Mouse (Mus musculus): ENCODE data around the gene Dnajc11.

Dnajc11 gene

GRCm38 (mm10) chr4:151988342-151989109 lies 55.0 kb downstream of the Dnajc11 start, which contains the start of gene Thap3:
TSS of gene Thap3 (minus strand) at chr4:151988997.
- DNase-seq: peak; percentile 93

DNA sequence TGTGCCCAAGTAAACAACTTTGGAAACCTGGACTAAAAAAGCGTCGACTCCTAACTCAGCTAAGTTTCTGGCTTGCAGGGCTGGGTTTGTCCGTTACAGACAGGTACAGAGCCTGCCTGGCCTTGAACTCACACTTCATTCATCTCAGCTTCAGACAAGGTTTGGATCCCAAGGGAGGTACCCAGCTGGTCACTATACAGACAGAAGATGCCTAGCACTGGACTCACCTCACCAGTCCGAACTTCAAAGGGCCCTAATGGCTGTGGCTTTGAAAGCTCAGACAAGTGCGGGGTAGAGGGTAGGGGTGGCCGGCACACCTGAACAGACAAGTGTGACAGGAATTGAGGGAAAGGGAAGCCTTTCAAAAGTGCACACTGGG lies 55.6 kb downstream of the Dnajc11 start:
- DNase-seq: no peak

DNA sequence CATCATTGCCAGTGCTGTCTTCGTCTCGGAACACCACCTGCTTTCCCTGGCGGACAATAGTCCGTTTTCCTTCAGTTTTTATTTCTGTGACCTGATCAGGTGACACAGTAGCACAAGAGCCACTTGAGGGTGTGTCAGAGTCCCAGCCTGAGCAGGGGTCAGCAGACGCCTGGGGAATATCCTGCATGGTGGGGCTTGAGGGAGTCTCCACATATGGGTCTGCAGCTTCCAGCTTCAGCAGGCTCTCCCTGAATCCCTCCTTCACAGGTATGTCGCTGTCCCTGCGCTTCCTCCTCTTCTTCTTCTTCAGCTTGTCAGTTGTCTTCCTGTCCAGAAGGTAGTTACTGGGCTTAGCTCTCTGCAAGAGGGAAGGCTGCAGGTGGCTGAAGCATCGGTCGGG lies 58.6 kb downstream of the Dnajc11 start:
- no peak for DNase-seq

- DNase-seq: no peak
Observed at GRCm38 (mm10) chr4:151993035-151993434, 59.5 kb downstream of the Dnajc11 start.

GRCm38 (mm10) chr4:151994228-151995171 lies 61.0 kb downstream of the Dnajc11 start:
- peak; percentile 50 for DNase-seq

- no peak for DNase-seq
Observed at GRCm38 (mm10) chr4:151995371-151996172, 62.1 kb downstream of the Dnajc11 start.

DNA sequence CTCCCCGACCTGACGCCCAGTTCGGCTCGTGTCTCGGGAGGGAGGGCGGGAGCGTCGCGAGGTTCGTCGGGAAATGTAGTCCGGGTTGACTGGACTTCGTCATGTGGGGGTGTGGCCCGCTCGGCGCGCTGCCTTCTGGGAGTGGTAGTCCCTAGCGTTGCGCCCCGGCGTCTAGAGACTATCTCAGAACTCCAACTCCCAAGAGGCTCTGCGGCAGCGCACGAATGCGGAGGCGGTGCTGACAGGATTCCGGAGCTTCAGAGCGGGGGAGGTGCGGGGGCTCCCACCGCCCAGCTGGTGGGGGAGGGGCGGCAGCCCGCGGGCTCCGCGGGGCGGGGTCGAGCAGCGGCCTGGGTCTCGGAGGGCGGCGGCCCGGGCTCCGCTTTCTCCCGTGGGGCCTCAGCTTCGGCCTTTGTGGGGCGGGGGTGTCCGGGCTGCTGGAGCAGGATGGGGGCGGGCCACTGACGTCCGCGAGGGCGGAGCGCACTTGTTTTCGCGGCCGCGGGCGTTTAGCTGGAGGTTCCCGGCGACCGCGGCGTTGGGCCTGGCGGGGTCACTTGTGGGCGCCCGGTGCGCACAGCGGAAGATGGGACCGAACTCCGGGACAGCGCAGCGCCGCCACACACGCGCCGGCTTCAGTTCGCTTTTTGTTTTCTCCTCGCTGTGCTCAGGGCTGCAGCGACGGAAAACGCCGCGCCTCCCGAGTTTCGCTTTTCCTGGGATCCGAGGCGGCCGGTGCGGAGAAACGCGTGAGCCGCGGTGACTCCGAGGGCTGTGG lies 62.9 kb downstream of the Dnajc11 start, which contains the start of gene Phf13:
Gene Phf13, minus strand, starts transcription at position 86 of the 778 bp plus-strand sequence.
- DNase-seq: peak; percentile 99

DNA sequence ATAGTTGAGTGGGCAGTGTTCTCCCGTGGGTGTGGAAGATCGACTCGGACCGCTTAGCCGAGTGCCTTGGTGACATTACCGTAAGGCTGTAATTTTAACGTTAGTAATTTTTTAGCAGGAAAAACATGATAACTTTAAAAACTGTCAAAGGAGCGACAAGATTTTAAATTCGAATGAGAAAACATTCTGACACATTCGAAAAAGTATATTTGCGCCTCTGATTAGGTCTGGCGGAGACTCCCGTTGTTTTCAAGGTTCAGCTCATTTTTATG lies 63.4 kb downstream of the Dnajc11 start:
- DNase-seq: no peak

DNA sequence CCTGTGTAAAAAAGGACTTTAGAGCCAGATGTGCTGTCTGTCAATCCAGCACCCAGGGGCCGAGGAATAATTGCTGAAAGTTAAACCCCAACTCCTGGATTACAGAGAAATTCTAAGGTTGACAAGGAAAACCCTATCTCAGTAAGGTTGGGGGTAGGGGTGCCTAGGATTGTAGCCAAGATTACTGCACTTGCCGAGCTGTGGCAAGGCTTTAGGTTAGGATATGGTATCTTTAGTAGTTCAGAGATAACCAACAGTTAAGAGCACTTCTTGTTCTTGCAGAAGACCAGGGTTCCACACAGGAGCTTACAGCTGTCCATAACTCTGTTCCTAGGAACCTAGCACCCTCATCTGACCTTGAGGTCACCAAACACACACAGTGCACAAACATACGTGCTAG lies 64.2 kb downstream of the Dnajc11 start:
- DNase-seq: no peak

- DNase-seq: no peak
Observed at GRCm38 (mm10) chr4:151999481-151999880, 66.0 kb downstream of the Dnajc11 start.

DNA sequence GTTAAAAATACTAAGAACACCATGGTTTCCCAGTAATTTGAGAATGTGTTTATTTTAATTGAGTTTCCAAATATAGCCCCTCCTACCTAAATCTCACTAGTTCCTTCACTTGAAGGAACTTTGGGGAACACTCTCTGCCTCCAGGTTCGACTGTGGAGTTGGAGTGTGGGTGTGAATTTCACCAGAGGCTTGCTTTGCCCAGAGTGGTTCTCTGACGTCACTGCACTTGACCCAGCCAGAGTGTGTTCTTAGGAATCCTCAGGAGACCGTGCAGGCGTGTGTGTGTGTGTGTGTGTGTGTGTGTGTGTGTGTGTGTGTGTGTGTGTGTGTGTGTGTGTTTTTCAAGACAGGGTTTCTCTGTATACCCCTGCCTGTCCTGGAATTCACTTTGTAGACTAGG lies 67.4 kb downstream of the Dnajc11 start:
- no peak for DNase-seq

GRCm38 (mm10) chr4:152001335-152001734 lies 67.8 kb downstream of the Dnajc11 start:
- no peak for DNase-seq

DNA sequence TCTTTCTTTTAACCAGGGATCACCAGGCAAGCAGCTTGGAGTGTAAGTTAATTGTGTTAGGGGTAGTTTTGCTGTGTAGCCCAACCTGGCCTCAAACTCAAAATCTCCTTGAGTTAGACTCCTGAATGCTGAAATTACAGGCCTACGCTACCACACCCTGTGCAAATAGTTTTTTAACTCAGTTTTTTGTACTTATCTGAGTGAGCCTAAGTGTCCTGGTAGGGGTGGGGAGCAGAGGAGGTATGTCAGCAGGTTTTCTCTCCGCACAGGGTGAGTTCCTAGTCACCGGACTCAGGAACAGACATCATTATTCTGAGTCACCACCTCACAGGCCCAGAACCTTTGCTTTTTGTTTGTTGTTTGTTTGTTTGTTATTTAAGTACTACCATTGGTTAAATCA lies 68.6 kb downstream of the Dnajc11 start:
- no peak for DNase-seq

GRCm38 (mm10) chr4:152006137-152006536 lies 72.6 kb downstream of the Dnajc11 start:
- DNase-seq: no peak

DNA sequence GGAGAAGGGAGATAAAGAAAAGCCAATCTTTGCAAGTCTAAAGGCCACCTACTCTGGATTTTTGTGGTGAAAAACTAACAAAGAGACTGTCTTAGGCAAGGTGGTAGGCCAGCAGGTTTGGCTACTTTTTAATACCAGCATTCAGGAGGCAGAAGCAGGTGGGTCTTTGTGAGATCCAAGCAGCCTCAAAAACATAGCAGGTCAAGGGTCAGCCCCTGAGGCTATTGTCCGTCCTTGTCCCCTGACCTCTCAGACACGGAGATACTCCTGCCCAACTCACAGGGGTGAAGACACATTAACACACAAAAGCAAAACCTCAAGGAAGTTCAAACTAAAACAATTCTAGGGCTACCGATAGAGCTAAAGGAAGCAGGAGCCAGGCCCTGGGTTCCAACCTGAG lies 73.3 kb downstream of the Dnajc11 start:
- no peak for DNase-seq

- DNase-seq: peak; percentile 50
Observed at GRCm38 (mm10) chr4:152007481-152008147, 74.1 kb downstream of the Dnajc11 start.

- DNase-seq: peak; percentile 46
Observed at GRCm38 (mm10) chr4:152008148-152008500, 74.6 kb downstream of the Dnajc11 start.

DNA sequence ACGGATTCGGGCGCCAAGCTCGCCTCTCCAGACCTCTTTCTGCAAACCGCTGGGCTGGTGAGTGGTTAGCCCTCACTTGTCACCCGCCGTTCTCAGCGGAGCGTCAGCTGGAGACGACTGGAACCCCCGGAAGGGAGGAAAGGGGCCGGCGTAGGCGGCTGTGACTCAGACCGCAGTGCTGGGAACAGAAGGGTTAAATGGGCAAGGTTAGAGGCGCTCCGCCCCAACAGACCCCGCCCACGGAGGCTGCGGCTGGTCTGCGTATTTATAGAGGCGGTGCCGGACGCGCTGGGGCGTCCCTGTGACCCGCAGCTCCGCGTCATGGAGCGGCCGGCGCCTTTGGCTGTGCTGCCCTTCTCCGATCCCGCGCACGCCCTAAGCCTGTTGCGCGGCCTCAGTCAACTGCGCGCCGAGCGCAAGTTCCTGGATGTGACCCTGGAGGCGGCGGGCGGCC lies 75.2 kb downstream of the Dnajc11 start, which contains the start of gene Klhl21:
Gene Klhl21, plus strand, starts transcription at position 182 of the 454 bp plus-strand sequence.
- peak; percentile 97 for DNase-seq

- DNase-seq: no peak
Observed at GRCm38 (mm10) chr4:152009076-152010051, 75.9 kb downstream of the Dnajc11 start.

- peak; percentile 68 for DNase-seq
Observed at GRCm38 (mm10) chr4:152010091-152010706, 76.7 kb downstream of the Dnajc11 start.
